Mouse (Mus musculus) lung, postnatal 0 days (tissue): ENCODE measurements around the gene Med12l. TPM values are rescaled to one million over a fixed set of nuclear protein-coding genes. Genes with fewer than 3 reads are reported as not detected.

Source experiments
- ATAC-seq: fragments of 200-750 bp; cut with Nextera tagmentation; 2 replicates; pipeline ENCODE4 v1.8.0; 2017; ENCODE audit warnings: moderate library complexity
- DNase-seq: peaks from one replicate; pipeline ENCODE4 v3.0.0-alpha.2; 2016; ENCODE audit warnings: low spot score
- H3K27ac ChIP-seq: fragments of 300-500 bp; sonication (generic); 2 replicates; pipeline ENCODE4 v1.5.1; 2014; ENCODE audit warnings: antibody characterized with exemption, mild to moderate bottlenecking, low read length, mixed read lengths
- H3K27me3 ChIP-seq: fragments of 300-500 bp; sonication (generic); replicated peaks from 2 replicates; pipeline ENCODE4 v1.6.1; 2014; ENCODE audit warnings: low read length, mixed read lengths; ENCODE audit not compliant: insufficient read depth
- H3K36me3 ChIP-seq: fragments of 300-500 bp; sonication (generic); 2 replicates; pipeline ENCODE4 v1.6.1; 2014; ENCODE audit warnings: low read length, mixed read lengths; ENCODE audit not compliant: insufficient read depth
- H3K4me1 ChIP-seq: fragments of 300-500 bp; sonication (generic); 2 replicates; pipeline ENCODE4 v1.6.1; 2014; ENCODE audit warnings: antibody characterized with exemption, low read depth, low read length, mixed read lengths; ENCODE audit not compliant: insufficient read depth
- H3K4me2 ChIP-seq: fragments of 300-500 bp; sonication (generic); replicated peaks from 2 replicates; pipeline ENCODE4 v1.6.1; 2014; ENCODE audit warnings: low read depth, mild to moderate bottlenecking, low read length, moderate library complexity, mixed read lengths
- H3K4me3 ChIP-seq: fragments of 300-500 bp; sonication (generic); 2 replicates; pipeline ENCODE4 v1.5.1; 2014; ENCODE audit warnings: low read depth, low read length
- H3K9ac ChIP-seq: fragments of 300-500 bp; sonication (generic); replicated peaks from 2 replicates; pipeline ENCODE4 v1.6.1; 2014; ENCODE audit warnings: low read depth, mild to moderate bottlenecking
- H3K9me3 ChIP-seq: fragments of 300-500 bp; sonication (generic); 2 replicates; pipeline ENCODE4 v1.6.1; 2016; ENCODE audit warnings: low read length, mixed read lengths
- CTCF ChIP-seq: IDR thresholded peaks from 2 replicates; pipeline ENCODE4 v1.5.1; 2016; ENCODE audit warnings: antibody characterized with exemption, mild to moderate bottlenecking
- EP300 ChIP-seq: IDR thresholded peaks from 2 replicates; pipeline ENCODE4 v1.6.1; 2016; ENCODE audit warnings: antibody characterized with exemption, mild to moderate bottlenecking, control low read depth
- WGBS: fragments of 180-500 bp; shearing (Covaris S2); extraction: QIAGEN DNeasy Blood & Tissue Kit; methylation state at CpG from one replicate; pipeline ENCODE4 v1.1.7; 2014; 5-methylcytosine and 5-hydroxymethylcytosine counted together
- polyA plus RNA-seq: library from polyadenylated mRNA; unstranded; fragments of >200 nt; fragmentation: Nextera tagmentation; extraction: Ambion mirVana; gene quantifications from 2 replicates; pipeline ENCODE4 v1.2.1, GENCODE M21; 2015

The Med12l gene
- polyA plus RNA-seq, 1 experiment from 2014 or later: 0.27 TPM

- 67% methylated on average over 2 of the region's 2 CpGs for WGBS
- Histone ChIP-seq H3K36me3 (no peaks in the 10 kb centered on the region), H3K27ac (no peak overlapping the region), H3K9me3 (no peaks in the 10 kb centered on the region), H3K4me3 (no peak overlapping the region), H3K4me1 (0 out of 2 replicates have a peak, but pooled peaks cover 3% of the 10 kb centered on the region), H3K4me2 (no peak overlapping the region), H3K9ac (no peak overlapping the region), H3K27me3 (no peaks in the 10 kb centered on the region)
- ATAC-seq: no peak
- no peak for DNase-seq
- TF ChIP-seq EP300 (no peak), CTCF (no peak)
Observed at GRCm38 (mm10) chr3:59022251-59022650, 16.6 kb downstream of the Med12l start.

GRCm38 (mm10) chr3:59022971-59023370 lies 17.3 kb downstream of the Med12l start:
- Histone ChIP-seq H3K4me2 (no peak overlapping the region), H3K36me3 (no peaks in the 10 kb centered on the region), H3K27me3 (no peaks in the 10 kb centered on the region), H3K9ac (no peak overlapping the region), H3K4me1 (0 out of 2 replicates have a peak, but pooled peaks cover 3% of the 10 kb centered on the region), H3K27ac (no peak overlapping the region), H3K4me3 (no peak overlapping the region), H3K9me3 (no peaks in the 10 kb centered on the region)
- no peak for ATAC-seq
- no peak for DNase-seq
- WGBS: 89% methylated on average over 14 of the region's 14 CpGs
- no peak for TF ChIP-seq EP300
- TF ChIP-seq CTCF: no peak

- ATAC-seq: no peak
- Histone ChIP-seq H3K27me3 (no peaks in the 10 kb centered on the region), H3K4me3 (no peak overlapping the region), H3K27ac (no peak overlapping the region), H3K4me2 (no peak overlapping the region), H3K36me3 (no peaks in the 10 kb centered on the region), H3K4me1 (0 out of 2 replicates have a peak, but pooled peaks cover 3% of the 10 kb centered on the region), H3K9ac (no peak overlapping the region), H3K9me3 (no peaks in the 10 kb centered on the region)
- TF ChIP-seq EP300: no peak
- no peak for TF ChIP-seq CTCF
- no peak for DNase-seq
- WGBS: 34% methylated on average over 14 of the region's 14 CpGs
Observed at GRCm38 (mm10) chr3:59024531-59025192, 19.0 kb downstream of the Med12l start.

GRCm38 (mm10) chr3:59025193-59025535 lies 19.5 kb downstream of the Med12l start:
- 40% methylated on average over 4 of the region's 4 CpGs for WGBS
- DNase-seq (no peak), ATAC-seq (no peak)
- TF ChIP-seq CTCF (no peak), EP300 (no peak)
- Histone ChIP-seq H3K9ac (no peak overlapping the region), H3K36me3 (no peaks in the 10 kb centered on the region), H3K4me2 (no peak overlapping the region), H3K4me3 (no peak overlapping the region), H3K27me3 (no peaks in the 10 kb centered on the region), H3K4me1 (0 out of 2 replicates have a peak, but pooled peaks cover 3% of the 10 kb centered on the region), H3K27ac (no peak overlapping the region), H3K9me3 (no peaks in the 10 kb centered on the region)

- Histone ChIP-seq H3K4me2 (no peak overlapping the region), H3K27me3 (no peaks in the 10 kb centered on the region), H3K4me1 (0 out of 2 replicates have a peak, but pooled peaks cover 3% of the 10 kb centered on the region), H3K27ac (no peak overlapping the region), H3K9me3 (no peaks in the 10 kb centered on the region), H3K4me3 (no peak overlapping the region), H3K9ac (no peak overlapping the region), H3K36me3 (no peaks in the 10 kb centered on the region)
- DNase-seq: peak; percentile 82
- TF ChIP-seq CTCF (no peak), EP300 (no peak)
- ATAC-seq: peak; percentile 88
- 40% methylated on average over 6 of the region's 6 CpGs for WGBS
Observed at GRCm38 (mm10) chr3:59028696-59029095, 23.1 kb downstream of the Med12l start.

GRCm38 (mm10) chr3:59030986-59031385 lies 25.4 kb downstream of the Med12l start:
- no peak overlapping the region for H3K9ac ChIP-seq
- WGBS: 43% methylated on average over 4 of the region's 4 CpGs
- H3K9me3 ChIP-seq: no peaks in the 10 kb centered on the region
- H3K4me3 ChIP-seq: no peak overlapping the region
- DNase-seq (no peak), ATAC-seq (no peak)
- H3K4me2 ChIP-seq: no peak overlapping the region
- TF ChIP-seq EP300 (no peak), CTCF (no peak)
- no peaks in the 10 kb centered on the region for H3K27me3 ChIP-seq
- no peaks in the 10 kb centered on the region for H3K4me1 ChIP-seq
- H3K27ac ChIP-seq: no peak overlapping the region
- H3K36me3 ChIP-seq: no peaks in the 10 kb centered on the region
